Mouse (Mus musculus): ENCODE measurements around the gene Tmem131l. TPM values are rescaled to one million over a fixed set of nuclear protein-coding genes. Genes with fewer than 3 reads are reported as not detected.
A peak's percentile ranks its signal among the peaks of the same experiment; 100 is the strongest.

The Tmem131l gene
- polyA plus RNA-seq, 1 experiment from 2014 or later: 70.8 TPM

DNA sequence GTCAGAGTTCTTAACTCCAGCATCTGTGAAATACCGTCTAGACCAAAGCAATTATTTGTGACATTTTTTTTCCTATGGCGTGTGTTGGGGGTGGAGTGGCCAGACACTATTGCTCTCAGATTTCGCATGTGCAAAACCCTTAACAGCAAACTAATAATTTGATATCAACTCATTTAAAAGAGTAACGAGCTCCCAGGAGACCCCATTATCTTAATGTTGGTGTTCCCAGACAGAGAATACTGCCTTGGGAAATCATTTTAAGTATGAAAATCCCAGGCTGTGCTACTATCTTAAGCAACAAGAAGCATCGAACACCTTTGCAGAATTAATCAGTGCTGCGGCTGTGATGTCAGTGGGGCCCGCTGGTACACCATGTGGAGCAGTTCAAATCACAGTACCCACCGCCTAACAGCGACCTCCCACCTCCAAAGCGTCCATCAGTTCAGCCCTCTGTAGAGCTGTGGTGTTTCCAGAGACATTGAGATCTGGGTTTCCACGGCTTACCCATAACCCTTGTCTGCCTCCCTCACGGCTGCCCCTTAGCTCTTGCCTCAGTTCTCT, 15.4 kb downstream of the Tmem131l start:
- H3K36me3 ChIP-seq: peaks cover 55% of the 10 kb centered on the region
- peaks cover 56% of the 10 kb centered on the region for H3K4me1 ChIP-seq (replicated peaks)
- no peaks in the 10 kb centered on the region for H3K9me3 ChIP-seq
- WGBS: 87% methylated on average over 12 of the region's 12 CpGs
- no peak for DNase-seq (ENCODE audit: low spot score)
- H3K27me3 ChIP-seq (ENCODE audit: insufficient read depth, poor library complexity, severe bottlenecking): no peaks in the 10 kb centered on the region
- H3K4me3 ChIP-seq: no peak overlapping the region
- no peak overlapping the region for H3K27ac ChIP-seq

DNA sequence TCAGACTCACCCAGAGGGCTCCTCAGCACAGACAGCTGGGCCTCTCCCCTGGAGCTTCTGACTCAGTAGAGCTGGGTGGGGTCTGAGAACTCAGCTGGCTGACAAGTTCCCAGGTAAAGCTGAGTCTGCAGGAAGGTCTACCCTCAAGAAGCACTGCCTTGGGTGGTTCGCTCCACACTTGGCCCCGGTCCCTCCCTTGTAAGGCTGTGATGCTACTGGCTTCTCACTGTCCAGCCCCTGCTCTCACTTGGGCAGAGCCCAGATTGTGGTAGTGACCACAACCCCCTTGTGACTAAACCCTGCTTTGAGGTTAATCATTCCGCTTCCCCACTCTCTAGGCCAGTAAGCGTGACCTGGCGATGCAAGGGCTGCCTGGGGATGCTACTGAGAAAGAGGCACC, 17.3 kb downstream of the Tmem131l start:
- WGBS: 70% methylated on average over 5 of the region's 5 CpGs
- H3K4me1 ChIP-seq (replicated peaks): peaks cover 51% of the 10 kb centered on the region

DNA sequence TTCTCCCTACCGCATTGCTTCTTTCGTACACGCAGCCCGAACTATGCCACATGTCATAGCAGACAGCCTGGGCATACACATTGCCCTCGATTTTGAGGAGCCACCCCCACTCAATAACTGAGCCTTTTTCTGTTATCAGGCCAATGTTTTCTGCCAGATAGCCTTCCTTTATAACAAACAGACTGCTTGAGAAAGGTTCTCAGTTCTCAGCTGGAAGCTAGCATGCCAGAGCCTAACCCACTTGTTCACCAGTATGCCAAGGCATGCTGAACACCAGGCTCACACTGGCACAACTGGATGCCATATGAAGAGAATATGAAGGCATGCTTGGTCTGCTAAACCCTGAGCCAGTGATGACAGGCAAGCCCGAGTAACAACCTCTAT, 17.8 kb downstream of the Tmem131l start:
- Histone ChIP-seq H3K36me3 (peaks cover 47% of the 10 kb centered on the region), H3K9me3 (no peaks in the 10 kb centered on the region), H3K4me3 (no peak overlapping the region), H3K4me1 (replicated peaks) (peaks cover 51% of the 10 kb centered on the region), H3K27me3 (ENCODE audit: insufficient read depth, poor library complexity, severe bottlenecking) (no peaks in the 10 kb centered on the region), H3K27ac (no peak overlapping the region)
- DNase-seq (ENCODE audit: low spot score): no peak
- 89% methylated on average over 6 of the region's 6 CpGs for WGBS

More for the DNA sequence above, 17.3 kb downstream of the Tmem131l start:
- DNase-seq (ENCODE audit: low spot score): no peak
- Histone ChIP-seq H3K27me3 (ENCODE audit: insufficient read depth, poor library complexity, severe bottlenecking) (no peaks in the 10 kb centered on the region), H3K4me3 (no peak overlapping the region), H3K9me3 (no peaks in the 10 kb centered on the region), H3K27ac (peak overlapping the region; percentile 46; the same call in 1 of the 2 replicates), H3K36me3 (peaks cover 48% of the 10 kb centered on the region)

DNA sequence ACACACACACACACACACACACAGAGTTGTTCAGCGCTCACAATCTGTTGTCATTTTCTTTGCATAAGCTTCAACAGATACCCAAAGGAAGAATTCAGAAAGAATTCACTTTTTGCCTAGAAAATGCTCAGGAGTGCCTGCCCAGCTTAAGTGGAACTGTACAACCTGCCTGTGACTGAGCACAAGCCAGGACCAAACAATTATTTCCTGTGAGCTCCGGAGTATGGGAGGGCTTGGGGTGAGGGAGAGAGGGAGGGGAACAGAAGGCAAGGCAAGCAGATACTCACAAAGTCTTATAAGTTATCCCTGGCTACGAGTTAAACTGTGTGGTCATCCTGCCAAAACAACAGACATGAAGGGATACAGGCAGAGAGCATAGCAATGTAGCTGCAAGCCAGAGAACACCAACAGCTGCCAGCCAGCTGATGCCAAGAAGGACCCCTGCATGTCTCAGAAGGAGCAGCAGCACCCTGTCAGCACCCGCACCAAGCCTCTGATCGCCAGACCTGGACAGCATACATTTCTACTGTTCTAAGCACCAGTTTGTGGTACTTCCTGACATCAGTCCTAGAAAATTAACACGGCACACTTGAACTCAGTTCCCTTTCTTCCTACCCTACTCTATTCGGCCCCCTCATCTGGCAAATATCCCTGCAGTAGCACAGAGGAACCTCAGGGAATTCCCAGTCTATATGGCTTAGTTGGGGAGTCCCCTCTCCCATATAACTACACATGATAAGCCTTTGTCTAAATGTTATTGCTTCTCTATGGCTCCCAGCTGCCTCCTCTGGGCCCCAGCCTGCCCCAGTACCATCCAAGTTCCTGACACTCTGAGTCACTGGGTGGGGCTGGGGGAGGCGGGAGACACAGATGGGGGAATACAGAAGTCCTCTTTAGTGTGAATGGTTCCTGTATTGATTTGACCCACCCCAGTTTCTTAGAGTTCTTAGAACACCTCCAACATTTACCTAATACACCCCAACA, 18.5 kb downstream of the Tmem131l start:
- peaks cover 46% of the 10 kb centered on the region for H3K36me3 ChIP-seq
- H3K4me1 ChIP-seq (replicated peaks): peaks cover 45% of the 10 kb centered on the region
- WGBS: 76% methylated on average over 8 of the region's 8 CpGs

DNA sequence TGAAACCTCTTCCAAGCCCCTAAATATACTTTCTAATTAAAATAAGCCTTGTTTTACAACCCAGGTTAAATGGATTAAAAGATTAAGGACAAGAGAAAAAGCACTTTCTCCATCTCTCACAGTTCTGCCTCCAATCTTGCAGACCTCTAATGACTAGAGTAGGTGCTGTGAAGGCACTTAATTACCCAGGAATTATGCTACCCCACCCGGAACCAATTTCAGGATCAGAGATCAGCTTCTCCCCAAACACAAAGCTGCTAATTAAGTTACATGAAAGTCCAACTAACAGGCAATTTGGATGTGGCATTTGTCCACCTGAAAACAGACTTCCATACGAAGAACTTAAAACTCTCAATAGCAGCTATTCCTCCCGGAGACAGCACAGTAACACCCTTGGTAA, 19.4 kb downstream of the Tmem131l start:
- no peak overlapping the region for H3K27ac ChIP-seq
- H3K4me3 ChIP-seq: no peak overlapping the region
- no peak for DNase-seq (ENCODE audit: low spot score)
- no peaks in the 10 kb centered on the region for H3K27me3 ChIP-seq (ENCODE audit: insufficient read depth, poor library complexity, severe bottlenecking)
- peaks cover 42% of the 10 kb centered on the region for H3K4me1 ChIP-seq (replicated peaks)
- H3K36me3 ChIP-seq: peaks cover 48% of the 10 kb centered on the region
- no peaks in the 10 kb centered on the region for H3K9me3 ChIP-seq
- 72% methylated on average over 3 of the region's 3 CpGs for WGBS

More for the DNA sequence above, 18.5 kb downstream of the Tmem131l start:
- H3K9me3 ChIP-seq: no peaks in the 10 kb centered on the region
- H3K27me3 ChIP-seq (ENCODE audit: insufficient read depth, poor library complexity, severe bottlenecking): no peaks in the 10 kb centered on the region
- DNase-seq (ENCODE audit: low spot score): no peak
- H3K4me3 ChIP-seq: no peak overlapping the region
- H3K27ac ChIP-seq: no peak overlapping the region

DNA sequence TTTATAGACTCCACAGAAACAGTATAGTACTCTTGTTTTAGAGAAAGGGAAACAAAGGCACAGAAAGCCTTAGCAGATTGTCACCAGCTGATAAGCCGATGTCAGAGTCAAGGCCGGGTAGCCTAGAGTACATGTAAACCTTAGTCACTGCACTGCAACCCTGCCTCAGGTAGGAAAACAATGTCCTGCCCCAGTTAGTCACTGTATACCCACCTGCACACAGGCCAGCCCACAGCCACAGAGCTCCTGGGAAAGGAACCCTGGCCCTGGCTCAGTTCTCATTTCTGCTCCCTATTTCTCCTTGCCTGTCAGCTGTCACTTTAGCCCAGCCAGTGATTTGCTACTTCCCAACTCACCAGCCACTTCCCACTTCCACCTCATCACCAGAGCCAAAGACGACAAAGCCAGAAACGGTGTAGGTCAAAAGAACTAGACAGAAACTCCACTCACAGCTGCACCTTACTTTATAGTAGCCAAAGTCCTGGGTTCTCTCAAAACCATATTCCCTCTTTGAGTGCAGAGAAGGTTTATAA, 24.4 kb downstream of the Tmem131l start:
- Histone ChIP-seq H3K27me3 (ENCODE audit: insufficient read depth, poor library complexity, severe bottlenecking) (no peaks in the 10 kb centered on the region), H3K9me3 (peaks cover 8% of the 10 kb centered on the region), H3K27ac (no peak overlapping the region), H3K4me1 (replicated peaks) (peaks cover 5% of the 10 kb centered on the region), H3K36me3 (peaks cover 65% of the 10 kb centered on the region), H3K4me3 (no peak overlapping the region)
- WGBS: 88% methylated on average over 4 of the region's 4 CpGs
- no peak for DNase-seq (ENCODE audit: low spot score)

DNA sequence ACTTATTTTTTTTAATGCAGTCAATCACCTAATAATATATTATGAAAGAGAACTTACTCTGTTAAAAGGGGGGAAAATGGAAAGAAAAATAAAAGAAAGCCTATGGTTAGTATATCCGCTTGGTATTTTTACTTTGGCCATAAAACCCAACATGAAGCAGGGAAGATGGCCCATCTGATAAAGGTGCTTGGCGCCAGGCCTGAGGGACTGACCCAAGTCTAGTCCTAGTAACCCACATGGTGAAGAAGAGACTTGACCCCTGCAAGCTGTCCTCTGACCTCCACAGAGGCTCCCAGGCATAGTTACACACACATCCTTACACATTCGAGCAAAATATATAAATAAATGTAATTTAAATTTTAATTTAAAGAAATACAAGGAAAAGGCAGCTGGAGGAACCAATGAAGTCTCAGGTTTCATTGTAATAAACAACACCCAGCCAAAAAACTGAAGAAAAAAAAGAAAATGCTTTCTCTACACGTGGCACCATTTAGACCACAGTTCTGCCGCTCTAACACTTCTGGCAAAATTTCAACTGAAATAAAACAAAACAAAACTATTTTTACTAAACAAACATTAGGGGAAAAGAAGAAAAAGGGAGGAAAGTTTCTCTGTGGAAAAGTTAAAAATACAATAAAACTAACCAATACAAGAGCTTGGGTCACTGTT, 28.8 kb downstream of the Tmem131l start:
- H3K36me3 ChIP-seq: peaks cover 64% of the 10 kb centered on the region
- no peak overlapping the region for H3K27ac ChIP-seq
- DNase-seq (ENCODE audit: low spot score): no peak
- H3K4me1 ChIP-seq (replicated peaks): no peaks in the 10 kb centered on the region; the same call in 1 of the 2 replicates
- H3K9me3 ChIP-seq: peaks cover 8% of the 10 kb centered on the region
- WGBS: 88% methylated on average over 5 of the region's 5 CpGs
- no peaks in the 10 kb centered on the region for H3K27me3 ChIP-seq (ENCODE audit: insufficient read depth, poor library complexity, severe bottlenecking)
- no peak overlapping the region for H3K4me3 ChIP-seq

DNA sequence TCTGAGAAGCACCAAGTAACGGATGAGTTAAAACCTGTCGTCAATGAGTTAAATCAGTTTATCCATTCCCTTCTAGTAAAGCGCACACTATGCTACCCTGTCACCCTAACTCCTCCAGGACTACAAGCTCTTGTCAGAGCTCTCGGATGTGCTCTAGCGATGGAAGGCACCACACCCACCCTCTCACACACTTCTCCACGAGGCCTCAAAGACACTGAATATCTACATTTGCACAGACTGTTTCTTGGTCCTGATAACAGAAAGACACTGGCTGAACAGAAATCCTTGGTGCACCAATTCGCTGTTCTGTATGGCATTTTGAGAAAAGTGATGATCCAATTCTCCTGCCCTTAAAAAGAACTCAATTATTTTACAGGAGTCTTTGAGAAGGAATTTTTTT, 34.0 kb downstream of the Tmem131l start:
- peaks cover 28% of the 10 kb centered on the region for H3K36me3 ChIP-seq
- WGBS: 94% methylated on average over 7 of the region's 7 CpGs

DNA sequence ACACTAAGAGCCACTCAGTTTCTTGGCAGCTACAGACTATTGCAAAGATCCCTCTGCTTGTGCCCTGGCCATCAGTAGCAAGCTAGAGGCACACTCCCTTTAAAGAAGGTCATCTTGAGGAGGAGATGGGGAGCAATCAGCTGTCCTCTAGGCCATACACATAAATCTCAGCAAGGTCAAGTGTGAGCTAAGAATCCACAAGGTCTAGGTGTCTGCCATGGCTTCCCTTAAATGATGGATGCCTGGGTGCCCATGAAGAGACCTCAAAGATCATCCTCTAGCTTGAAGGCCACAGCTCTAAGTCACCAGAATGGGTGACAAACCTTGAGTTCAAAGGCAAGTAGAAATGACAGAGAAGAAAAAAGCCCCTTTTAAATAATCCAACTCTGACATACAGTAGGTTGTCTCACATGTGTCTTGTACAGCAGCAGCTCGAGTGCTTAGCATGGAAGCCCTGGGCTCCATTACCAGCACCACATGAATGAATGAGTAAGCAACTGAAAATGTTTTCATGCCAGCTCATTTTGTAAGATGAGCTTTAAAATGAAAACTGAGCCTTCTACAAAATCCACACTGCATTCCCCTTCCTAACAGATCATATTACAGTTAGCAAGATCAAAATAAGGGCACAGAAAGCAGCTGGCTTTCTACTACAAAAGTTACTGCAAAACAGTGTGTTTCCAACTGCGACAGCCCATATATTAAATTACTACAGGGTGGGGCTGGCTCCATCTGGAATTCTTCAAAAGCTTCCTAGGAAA, 35.5 kb downstream of the Tmem131l start:
- no peaks in the 10 kb centered on the region for H3K9me3 ChIP-seq
- WGBS: 59% methylated on average over 2 of the region's 2 CpGs
- no peak for DNase-seq (ENCODE audit: low spot score)
- H3K36me3 ChIP-seq: peaks cover 30% of the 10 kb centered on the region
- H3K27me3 ChIP-seq (ENCODE audit: insufficient read depth, poor library complexity, severe bottlenecking): no peaks in the 10 kb centered on the region
- H3K4me1 ChIP-seq (replicated peaks): peaks cover 17% of the 10 kb centered on the region
- H3K4me3 ChIP-seq: no peak overlapping the region
- no peak overlapping the region for H3K27ac ChIP-seq

More for the DNA sequence above, 34.0 kb downstream of the Tmem131l start:
- DNase-seq (ENCODE audit: low spot score): no peak
- H3K4me3 ChIP-seq: no peak overlapping the region
- H3K27me3 ChIP-seq (ENCODE audit: insufficient read depth, poor library complexity, severe bottlenecking): no peaks in the 10 kb centered on the region
- H3K27ac ChIP-seq: no peak overlapping the region
- peaks cover 17% of the 10 kb centered on the region for H3K4me1 ChIP-seq (replicated peaks)
- H3K9me3 ChIP-seq: no peaks in the 10 kb centered on the region

DNA sequence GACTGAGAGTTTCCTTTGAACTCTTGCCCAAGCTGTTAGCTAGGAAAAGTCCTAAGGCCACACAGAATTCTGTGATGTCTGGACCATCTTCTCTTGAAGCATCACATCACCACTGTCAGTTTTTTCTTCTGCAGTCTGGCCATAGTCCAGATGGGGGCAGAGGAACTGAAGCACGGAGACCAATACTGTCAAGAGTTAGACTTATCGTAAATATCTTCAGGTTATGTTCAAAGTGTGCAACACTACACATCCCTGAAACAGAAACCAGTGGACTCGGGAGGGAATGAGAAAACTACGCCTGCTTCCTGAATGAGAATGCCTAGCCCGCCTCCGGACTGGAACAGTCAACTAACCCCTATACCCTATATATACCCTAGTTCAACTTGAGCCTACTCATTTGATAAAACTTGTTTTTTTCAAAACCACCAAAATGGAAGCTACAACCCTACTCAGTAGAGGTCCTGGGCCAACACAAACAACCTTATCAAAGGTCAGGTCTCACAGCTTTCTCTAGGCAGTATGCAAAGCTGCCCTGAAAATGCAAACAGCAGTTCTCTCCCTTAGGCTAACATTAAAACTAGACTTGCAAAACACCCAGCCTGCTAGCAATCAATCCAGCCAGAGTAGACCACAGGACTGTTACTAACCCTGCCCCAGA, 37.4 kb downstream of the Tmem131l start:
- no peaks in the 10 kb centered on the region for H3K9me3 ChIP-seq
- H3K27me3 ChIP-seq (ENCODE audit: insufficient read depth, poor library complexity, severe bottlenecking): no peaks in the 10 kb centered on the region
- no peak overlapping the region for H3K27ac ChIP-seq
- no peak overlapping the region for H3K4me3 ChIP-seq
- WGBS: 90% methylated on average over 6 of the region's 6 CpGs
- no peak for DNase-seq (ENCODE audit: low spot score)
- peaks cover 25% of the 10 kb centered on the region for H3K4me1 ChIP-seq (replicated peaks)
- peaks cover 19% of the 10 kb centered on the region for H3K36me3 ChIP-seq

DNA sequence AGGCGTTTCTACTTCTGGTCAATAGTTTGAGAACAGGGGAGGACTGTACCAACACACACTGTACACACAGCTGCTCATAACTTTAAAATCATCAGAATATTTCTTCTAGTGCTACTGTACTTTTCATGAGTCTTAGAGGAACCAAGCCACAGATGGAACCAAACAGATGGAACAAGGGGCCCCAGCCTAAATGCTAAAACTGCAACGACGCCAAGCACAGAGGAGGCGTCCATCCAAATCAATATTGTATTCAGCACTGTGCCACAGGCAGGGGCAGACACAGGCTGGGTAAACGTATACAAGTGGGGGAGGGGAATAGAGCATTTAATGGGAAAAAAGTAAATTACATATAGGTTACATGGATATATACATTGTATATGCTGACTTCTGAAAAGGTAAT, 42.4 kb downstream of the Tmem131l start:
- peaks cover 69% of the 10 kb centered on the region for H3K4me1 ChIP-seq (replicated peaks)
- 70% methylated on average over 5 of the region's 5 CpGs for WGBS

DNA sequence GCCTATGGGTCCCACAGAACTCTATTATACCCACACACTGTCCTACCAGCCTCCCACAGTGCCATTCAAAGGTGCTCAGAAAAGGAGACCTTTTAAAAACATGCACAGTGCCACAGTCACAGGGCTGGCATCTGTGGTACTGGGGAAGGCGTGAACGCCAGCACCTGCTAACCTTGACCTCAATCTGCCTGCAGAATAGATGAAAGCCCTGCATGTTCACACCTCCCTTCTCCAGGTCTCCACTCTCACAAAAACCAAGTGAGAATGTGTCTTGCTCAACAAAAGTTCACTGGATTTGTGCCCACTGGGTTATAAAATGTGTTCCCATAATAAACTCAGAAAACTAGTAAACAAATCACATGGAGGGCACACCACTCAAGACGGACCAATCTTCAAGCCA, 42.9 kb downstream of the Tmem131l start:
- Histone ChIP-seq H3K9me3 (no peaks in the 10 kb centered on the region), H3K36me3 (peaks cover 7% of the 10 kb centered on the region; the same call in 1 of the 2 replicates), H3K4me3 (no peak overlapping the region), H3K27ac (0 out of 2 replicates have a peak overlapping the region, but pooled peaks have one; percentile 23), H3K27me3 (ENCODE audit: insufficient read depth, poor library complexity, severe bottlenecking) (no peaks in the 10 kb centered on the region), H3K4me1 (replicated peaks) (peaks cover 66% of the 10 kb centered on the region)
- 85% methylated on average over 3 of the region's 3 CpGs for WGBS
- no peak for DNase-seq (ENCODE audit: low spot score)

More for the DNA sequence above, 42.4 kb downstream of the Tmem131l start:
- Histone ChIP-seq H3K4me3 (no peak overlapping the region), H3K27me3 (ENCODE audit: insufficient read depth, poor library complexity, severe bottlenecking) (no peaks in the 10 kb centered on the region), H3K27ac (no peak overlapping the region), H3K9me3 (no peaks in the 10 kb centered on the region), H3K36me3 (peaks cover 10% of the 10 kb centered on the region; the same call in 1 of the 2 replicates)
- no peak for DNase-seq (ENCODE audit: low spot score)
